Mouse (Mus musculus): ENCODE results near the gene Tmub2.

- TF ChIP-seq GATA1 (IDR thresholded peaks at IDR 0.05; ENCODE audit: low read length) (no peak), TAL1 (IDR thresholded peaks at IDR 0.05; ENCODE audit: low read length) (no peak)
Observed at GRCm38 (mm10) chr11:102334010-102334409, 49.3 kb downstream of the Tmub2 start.

Measured in erythroblast, embryonic 14.5 days (primary cell).